Comparison of ENCODE assay signal across 21 mouse cellular contexts in genomic region chr8:46141688-46142087, GRCm38 (mm10).
"Had no signal": no experiment of that assay in that cellular context is flagged by ENCODE, and none has a peak within 500 bp of the region (broad histone marks: within the 10 kb centered on the region; RNA-seq: fewer than 3 reads in every experiment).

No protein-coding gene starts in this region.

- H3K9me3 ChIP-seq: lung, embryonic 15.5 days; megakaryocyte, embryonic 14.5 days; midbrain, embryonic 13.5 days; midbrain, embryonic 15.5 days; neural tube, embryonic 12.5 days; stomach, embryonic 15.5 days had no signal

- H3K4me3 ChIP-seq: lung, embryonic 15.5 days; midbrain, embryonic 13.5 days; midbrain, embryonic 15.5 days; neural tube, embryonic 12.5 days; stomach, embryonic 15.5 days had no signal

- H3K4me2 ChIP-seq: lung, embryonic 15.5 days; midbrain, embryonic 11.5 days; midbrain, embryonic 13.5 days; midbrain, embryonic 15.5 days; neural tube, embryonic 12.5 days; stomach, embryonic 15.5 days had no signal

- ATAC-seq: liver, postnatal 0 days; lung, postnatal 0 days; midbrain, embryonic 13.5 days; midbrain, embryonic 15.5 days had no signal

- H3K27ac ChIP-seq: lung, embryonic 15.5 days; macrophage; midbrain, embryonic 13.5 days; midbrain, embryonic 15.5 days; neural tube, embryonic 12.5 days; stomach, embryonic 15.5 days; stomach, postnatal 0 days had no signal

- H3K27me3 ChIP-seq: lung, embryonic 15.5 days; megakaryocyte, embryonic 14.5 days; midbrain, embryonic 13.5 days; midbrain, embryonic 15.5 days; neural tube, embryonic 12.5 days; stomach, embryonic 15.5 days had no signal

- H3K36me3 ChIP-seq: lung, embryonic 15.5 days; midbrain, embryonic 13.5 days; midbrain, embryonic 15.5 days; neural tube, embryonic 12.5 days; stomach, embryonic 15.5 days had no signal

- H3K9ac ChIP-seq: liver, postnatal 0 days; lung, embryonic 15.5 days; midbrain, embryonic 13.5 days; midbrain, embryonic 15.5 days; neural tube, embryonic 12.5 days; stomach, embryonic 15.5 days had no signal

- DNase-seq: liver, postnatal 0 days; lung, adult 2 months; lung, postnatal 14 days; lung, postnatal 36 days; retina, postnatal 1 day; right cerebral cortex, adult 18-20 months; right cerebral cortex, postnatal 25 days; right cerebral cortex, postnatal 4 days; thymus, adult 2 months; thymus, postnatal 25 days; thymus, postnatal 4 days had no signal

- H3K4me1 ChIP-seq: neural tube, embryonic 12.5 days; stomach, embryonic 15.5 days had no signal
